In genomic region chr19:58313785-58314184, GRCm38 (mm10) we compare ENCODE assay signal across 12 mouse cellular contexts.
DNase-seq lines count a peak whose midpoint lies in the region; ATAC-seq and TF ChIP-seq lines count a peak whose summit lies in the region.
"Had no signal": no experiment of that assay in that cellular context is flagged by ENCODE, and none has a peak within 500 bp of the region (broad histone marks: within the 10 kb centered on the region; RNA-seq: fewer than 3 reads in every experiment).

No protein-coding gene starts in this region.

- no peak for ATAC-seq in CD4-positive, CD25-positive, alpha-beta regulatory T cell, adult 4 months
- ATAC-seq in frontal cortex, adult (ENCODE audit: low TSS enrichment): no peak

- H3K27ac ChIP-seq in left cerebral cortex, adult 2 months: no peak overlapping the region
- H3K27ac ChIP-seq in cortical plate, adult 2 months (ENCODE audit: insufficient read depth, low read length): no peak overlapping the region
- H3K27ac ChIP-seq: hindbrain, embryonic 10.5 days had no signal

- no peaks in the 10 kb centered on the region for H3K4me1 ChIP-seq in cortical plate, adult 2 months (ENCODE audit: control insufficient read depth, insufficient read depth, low read length)

- peak; percentile 52 for TF ChIP-seq CTCF in left cerebral cortex, adult 2 months (IDR thresholded peaks at IDR 0.05)
- TF ChIP-seq CTCF in cortical plate, adult 2 months (IDR thresholded peaks at IDR 0.05; ENCODE audit: extremely low read depth, insufficient read depth, low read length): peak; percentile 14; the same call in 1 of the 2 replicates

- no peak for TF ChIP-seq POLR2A in cortical plate, adult 2 months (IDR thresholded peaks at IDR 0.05; ENCODE audit: extremely low read depth, insufficient read depth, low read length)

- no peak overlapping the region for H3K4me3 ChIP-seq in left cerebral cortex, adult 2 months
- H3K4me3 ChIP-seq in cortical plate, adult 2 months (ENCODE audit: insufficient read depth, low read length): no peak overlapping the region
- H3K4me3 ChIP-seq: hindbrain, embryonic 10.5 days had no signal

- peak; percentile 15 for DNase-seq in CD4-positive, CD25-positive, alpha-beta regulatory T cell, adult 2 months (ENCODE audit: low read depth, low spot score)
- no peak for DNase-seq in left cerebral cortex, adult 2 months (ENCODE audit: extremely low spot score in 1 of 2, low spot score in 2 of 2)
- DNase-seq in left cerebral cortex, adult 11 months (ENCODE audit: low spot score): no peak
- peak; percentile 56 to 57 for DNase-seq in B cell, adult 2 months
- DNase-seq in c-Kit-positive CD71-positive TER-119-positive erythroid progenitor cells, embryonic 14.5 days (ENCODE audit: low spot score): no peak
- DNase-seq: gastrocnemius, postnatal 14 days; kidney, postnatal 4 days; lung, postnatal 4 days had no signal

- intact Hi-C loops in left cerebral cortex, adult 2 months (cut with DNase I): no loop called here

Comparison
In these comparisons a context has a peak if more than half of its experiments do, and no peak if none do; other contexts are left out.
1. DNase-seq: peak in CD4-positive, CD25-positive, alpha-beta regulatory T cell, adult 2 months (single experiment) and B cell, adult 2 months (2 of 2); none in left cerebral cortex, adult 2 months (0 of 2), left cerebral cortex, adult 11 months (single experiment) and c-Kit-positive CD71-positive TER-119-positive erythroid progenitor cells, embryonic 14.5 days (single experiment).